Mouse (Mus musculus) right cerebral cortex, postnatal 10 days (tissue): ENCODE data around the gene Dyrk4.
A peak's percentile ranks its signal among the peaks of the same experiment; 100 is the strongest.

ENCODE experiments used
- DNase-seq, 2 experiments: peaks; one replicate each; pipeline ENCODE4 v3.0.0; 2021; ENCODE audit warnings: low spot score in 2 of 2

Dyrk4 gene

DNA sequence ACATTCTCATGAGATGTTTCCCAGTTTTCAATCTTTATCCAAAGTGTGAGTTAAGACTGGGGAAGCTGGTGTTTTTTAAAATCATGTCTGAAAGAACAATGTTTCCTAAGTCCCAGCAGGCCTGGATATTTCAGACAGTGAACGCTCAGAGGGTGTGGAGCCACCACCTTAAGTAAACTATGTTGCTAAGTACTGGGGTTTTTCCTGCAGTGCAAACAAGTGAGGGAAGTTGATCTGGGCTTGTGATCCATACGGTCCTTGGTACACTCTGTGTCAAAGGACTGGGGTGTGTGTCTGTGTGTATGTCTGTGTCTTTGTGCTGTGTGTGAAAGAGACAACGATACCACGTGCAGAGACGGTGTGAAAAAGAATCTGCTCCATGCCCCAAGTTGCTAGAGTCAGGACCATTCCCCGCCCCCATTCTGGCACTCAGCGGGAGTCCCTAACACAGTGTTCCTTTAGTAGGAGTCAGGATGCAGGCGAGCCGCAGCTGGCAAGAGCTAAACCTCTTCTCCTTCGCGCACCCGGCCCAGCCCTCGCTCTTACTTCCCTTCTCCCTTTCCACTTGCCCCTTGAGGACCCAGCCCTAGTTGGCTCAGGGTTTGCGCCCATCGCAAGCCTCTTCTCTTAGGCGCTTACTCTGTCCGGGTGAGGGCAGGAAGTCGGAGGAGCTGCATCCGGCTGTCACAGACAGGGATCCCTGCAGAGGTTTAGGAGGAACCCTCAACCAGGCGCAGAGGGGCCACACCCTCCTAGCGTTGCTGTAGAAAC is at the start of gene Dyrk4:
Gene Dyrk4 (minus strand): TSS at position 729 of the 771 bp plus-strand sequence.
- DNase-seq: peak; percentile 49 to 57

DNA sequence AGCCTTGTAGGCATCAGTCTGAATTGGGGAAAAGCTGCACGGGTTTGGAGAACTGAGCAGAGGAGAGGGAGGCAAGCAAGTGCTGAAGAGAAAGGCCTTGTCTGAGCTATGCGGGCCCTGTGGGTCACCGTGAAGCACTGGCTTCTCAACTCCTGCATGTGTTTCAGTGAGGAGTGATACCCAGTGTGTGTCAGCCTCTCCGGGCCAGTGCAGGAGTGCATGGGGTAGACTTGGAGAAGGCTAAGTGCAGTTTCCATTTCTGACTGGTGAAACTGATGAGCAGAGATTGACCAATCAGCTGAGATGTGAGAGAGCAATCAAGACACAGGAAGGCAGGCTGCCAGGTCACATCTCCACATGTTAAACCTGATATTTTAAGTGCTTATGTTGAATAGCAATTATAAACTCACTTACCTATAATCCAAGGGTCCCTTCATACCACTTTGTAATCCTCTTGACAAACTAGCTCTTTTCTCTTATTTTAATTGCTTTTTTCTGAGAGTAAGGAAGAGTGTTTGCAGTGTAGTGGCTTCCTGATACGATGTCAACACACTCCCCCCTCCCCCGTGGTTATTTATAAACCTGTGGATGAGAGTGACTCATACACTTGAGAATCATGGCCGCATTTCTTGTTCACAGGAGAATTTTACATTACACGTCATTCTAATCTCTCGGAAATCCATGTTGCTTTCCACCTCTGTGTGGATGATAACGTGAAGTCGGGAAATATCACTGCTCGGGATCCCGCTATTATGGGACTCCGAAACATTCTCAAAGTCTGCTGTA is 44.8 kb upstream of the Dyrk4 start:
- no peak for DNase-seq

DNA sequence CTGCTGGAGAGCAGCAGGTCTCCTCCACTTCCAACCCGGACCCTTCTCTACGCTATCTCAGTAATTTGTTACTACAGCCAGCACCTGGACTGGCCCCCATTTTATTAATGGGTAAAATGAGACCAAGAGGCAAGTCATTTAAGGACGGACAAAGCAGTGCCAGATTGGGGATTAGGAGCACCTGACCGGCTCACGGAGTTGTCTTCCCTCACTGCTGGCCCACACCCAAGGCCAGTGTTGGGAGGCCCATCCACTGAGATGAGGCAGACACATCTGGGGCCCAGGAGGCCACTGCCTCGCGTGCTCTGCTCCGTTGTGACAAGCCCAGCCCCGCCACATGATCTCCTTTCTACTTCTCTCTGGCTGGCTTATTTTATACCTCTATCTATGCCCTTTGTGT is 41.8 kb upstream of the Dyrk4 start:
- no peak for DNase-seq

DNA sequence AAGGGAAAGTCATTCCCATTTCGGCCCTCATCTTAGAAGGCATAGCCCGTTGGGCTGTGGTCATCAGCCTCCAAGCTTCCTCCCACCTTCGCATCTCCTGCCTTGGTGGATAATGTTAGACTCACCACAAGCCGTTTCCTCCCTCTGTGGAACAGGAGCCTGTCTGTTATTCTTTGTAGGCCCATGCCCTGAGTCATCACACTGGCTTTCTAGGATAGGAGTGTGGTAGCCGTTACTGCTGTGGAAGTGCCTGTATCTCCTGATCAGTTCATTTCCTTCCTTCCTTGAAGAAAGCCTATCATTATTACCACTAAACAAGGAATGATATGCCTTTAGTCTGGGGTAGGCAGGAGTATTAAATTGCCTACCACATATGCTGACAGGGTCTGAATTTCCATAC is 41.1 kb upstream of the Dyrk4 start:
- DNase-seq: no peak

DNA sequence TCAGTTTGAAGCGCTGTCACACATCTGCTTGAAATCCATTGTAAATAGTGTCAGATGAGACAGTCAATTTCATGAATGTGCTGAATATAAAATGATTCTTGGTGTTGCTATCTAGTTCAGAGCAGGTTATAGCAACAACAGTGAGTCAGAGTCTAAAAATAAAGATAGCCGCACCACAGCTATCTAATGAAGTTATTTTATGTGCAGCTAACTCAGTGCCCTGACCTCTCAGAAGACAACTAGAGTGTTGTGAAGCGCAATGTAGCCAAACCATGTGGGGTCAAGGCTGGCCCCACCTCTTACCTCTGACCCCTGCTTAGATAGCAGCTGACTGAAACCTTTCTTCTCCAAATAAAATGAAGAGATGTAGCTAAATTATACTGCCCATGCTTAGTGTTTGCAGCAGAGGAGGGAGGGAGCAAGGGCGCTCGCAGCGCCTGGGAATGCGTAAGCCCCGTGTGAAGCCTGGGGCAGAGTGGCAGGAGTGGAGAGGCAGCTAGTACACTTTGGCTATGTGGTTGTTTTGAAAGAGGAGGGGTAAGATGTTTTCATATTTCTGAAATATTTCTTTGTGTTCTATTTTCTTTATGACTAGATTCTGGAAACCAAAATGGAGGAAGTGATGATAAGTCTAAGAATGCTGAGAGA is 39.9 kb upstream of the Dyrk4 start:
- DNase-seq: no peak

DNA sequence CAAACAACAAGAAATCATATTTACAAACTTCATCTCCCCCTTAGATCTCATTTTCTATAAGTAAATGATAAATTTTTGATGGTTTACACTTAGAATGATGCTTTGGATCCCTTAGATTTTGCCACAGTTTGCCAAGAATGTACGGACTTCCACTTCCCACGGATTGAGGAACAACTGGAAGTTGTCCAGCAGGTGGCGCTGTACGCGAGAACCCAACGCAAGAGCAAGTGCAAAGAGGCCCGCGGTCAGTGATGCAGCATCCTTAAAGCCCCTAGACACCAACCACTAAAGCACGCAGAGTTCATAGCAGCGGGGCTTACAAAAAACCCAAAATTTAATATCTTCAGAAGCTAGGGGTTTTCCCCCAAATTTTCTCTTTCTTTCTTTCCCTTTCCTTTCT is 34.1 kb upstream of the Dyrk4 start:
- peak; percentile 83 to 90 for DNase-seq

DNA sequence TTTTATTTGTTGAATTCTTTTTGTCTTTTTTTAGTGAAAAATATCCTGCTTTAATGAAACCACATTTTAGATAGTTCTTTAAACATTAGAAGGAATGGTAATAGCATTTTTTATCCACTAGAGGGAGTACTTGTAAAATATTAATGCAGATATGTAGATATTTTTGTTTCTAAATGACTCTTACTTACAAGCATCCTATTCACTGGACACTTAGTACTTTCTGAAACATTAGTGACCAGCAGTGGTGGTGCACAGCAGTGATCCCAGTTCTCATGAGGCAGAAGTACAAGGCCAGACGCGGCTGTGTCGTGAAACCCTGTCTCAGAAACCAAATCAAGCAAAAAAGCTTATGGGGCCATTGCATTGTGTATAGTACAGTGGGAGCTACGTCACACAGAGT is 26.7 kb upstream of the Dyrk4 start:
- no peak for DNase-seq

DNA sequence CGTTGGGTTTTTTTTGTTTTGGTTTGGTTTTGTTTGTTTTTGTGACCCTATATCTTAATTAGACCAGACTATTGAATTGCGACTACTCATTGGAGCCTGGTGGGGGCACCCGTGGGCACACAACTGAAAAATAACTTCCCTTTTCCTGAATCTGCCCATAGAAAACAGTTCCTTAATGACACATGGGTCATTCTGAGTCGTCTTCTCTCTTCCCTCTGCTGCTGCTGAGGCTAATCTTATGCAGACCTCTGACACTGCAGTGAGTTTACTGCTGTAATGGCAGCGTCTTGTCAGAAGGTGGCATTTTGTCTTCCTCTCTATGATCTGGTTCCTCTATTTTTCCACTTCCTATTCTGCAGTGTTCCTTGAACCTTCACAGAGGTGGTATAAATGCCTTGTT is 18.8 kb upstream of the Dyrk4 start:
- no peak for DNase-seq

DNA sequence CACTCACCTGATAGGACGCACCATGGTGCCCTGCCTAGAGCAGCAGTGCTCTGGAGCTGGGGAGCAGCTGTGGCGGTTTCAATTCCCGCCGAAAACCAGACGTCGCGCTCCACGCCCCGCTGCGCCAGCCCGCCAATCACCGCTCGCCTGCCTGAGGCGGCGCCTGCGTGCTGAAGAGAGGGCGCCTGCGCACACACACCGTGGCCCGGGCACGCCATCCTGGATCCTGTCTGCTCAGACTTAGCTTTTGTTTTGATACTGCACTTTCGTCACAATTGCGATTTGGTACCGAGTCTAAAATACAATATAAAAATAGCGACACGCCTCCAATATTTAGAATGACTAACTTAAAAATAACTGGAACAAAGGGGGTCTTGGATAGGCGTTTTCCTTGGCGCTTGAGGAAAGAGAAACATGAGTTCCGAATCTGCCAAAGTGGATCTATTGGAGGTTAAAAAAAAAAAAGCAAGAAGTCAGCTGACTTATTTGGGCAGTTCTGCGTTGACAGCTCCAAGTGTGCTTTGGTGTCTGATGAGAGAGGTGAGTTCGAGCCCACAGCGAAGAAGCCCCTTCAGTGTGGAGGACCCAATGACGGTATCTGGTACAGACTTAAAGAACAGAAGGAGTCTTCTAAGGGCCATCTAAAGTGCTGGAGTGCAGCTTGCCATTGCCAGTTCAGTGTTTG is 18.0 kb upstream of the Dyrk4 start, which contains the start of the genes Rad51ap1 and D6Wsu163e:
Gene Rad51ap1 (minus strand): TSS at position 101 of the 685 bp plus-strand sequence.
Gene D6Wsu163e (plus strand): TSS at position 476 of the 685 bp plus-strand sequence.
- DNase-seq: peak; percentile 97

DNA sequence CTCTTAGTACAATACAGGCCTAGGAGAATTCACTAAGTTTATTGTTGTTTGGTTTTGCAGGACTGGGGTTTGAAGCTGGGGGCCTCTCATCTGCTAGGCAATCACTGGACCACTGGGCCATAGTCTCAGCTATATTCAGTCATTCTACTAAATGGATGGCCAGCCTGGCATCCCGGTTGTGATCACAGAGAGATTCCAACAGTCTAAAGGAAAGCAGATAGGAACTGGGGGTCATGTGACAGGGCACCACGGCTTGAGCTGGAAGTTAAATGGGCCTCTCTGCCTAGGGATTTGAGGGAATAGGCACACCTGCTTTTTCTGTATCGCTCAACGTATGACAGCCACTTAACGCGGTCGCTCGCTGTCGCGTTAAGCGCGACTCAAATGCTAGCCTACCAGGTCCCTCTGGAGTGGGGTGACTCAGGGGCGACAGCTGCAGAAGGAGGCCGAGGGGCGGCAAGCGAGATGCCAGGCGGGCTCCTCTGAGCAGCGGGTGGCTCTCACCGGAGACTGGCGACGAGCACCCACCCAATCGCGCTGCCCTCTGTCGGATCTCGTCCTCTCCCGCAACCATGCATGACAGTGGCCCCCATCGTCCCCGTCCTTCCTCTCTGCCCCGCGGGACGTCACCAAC is 17.3 kb upstream of the Dyrk4 start:
- no peak for DNase-seq

DNA sequence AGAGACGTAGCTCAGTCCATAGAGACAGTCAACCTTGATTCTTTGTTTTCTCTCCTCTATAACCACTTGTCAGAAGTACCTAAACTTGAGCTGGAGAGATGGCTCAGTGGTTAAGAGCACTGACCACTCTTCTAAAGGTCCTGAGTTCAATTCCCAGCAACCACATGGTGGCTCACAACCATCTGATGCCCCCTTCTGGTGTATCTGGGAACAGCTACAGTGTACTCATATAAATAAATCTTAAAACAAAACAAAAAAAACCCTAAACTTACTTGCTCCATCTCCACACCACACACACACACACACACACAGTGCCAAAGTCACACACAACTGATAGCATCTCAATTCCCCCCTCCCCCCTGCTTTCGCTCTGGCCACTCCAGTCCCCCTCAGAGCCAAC is 16.4 kb upstream of the Dyrk4 start:
- DNase-seq: no peak

DNA sequence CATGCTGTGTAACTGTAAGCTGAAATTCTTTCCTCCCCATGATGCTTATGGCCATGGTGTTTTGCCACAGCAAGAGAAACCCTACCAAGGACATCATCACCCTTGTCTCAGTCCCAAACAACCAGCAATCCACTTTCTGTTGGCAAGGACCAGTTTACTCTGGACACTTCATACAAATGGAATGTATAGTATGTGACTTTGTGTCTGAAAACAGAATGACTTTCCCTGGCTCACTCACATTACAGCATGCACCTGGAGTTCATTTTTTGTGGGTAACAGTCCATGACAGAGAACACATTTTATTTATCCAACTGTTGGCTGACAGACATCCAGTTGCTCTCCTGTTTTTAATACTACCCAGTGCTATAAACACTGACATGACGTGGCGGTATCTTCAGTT is 11.3 kb upstream of the Dyrk4 start:
- DNase-seq: no peak

DNA sequence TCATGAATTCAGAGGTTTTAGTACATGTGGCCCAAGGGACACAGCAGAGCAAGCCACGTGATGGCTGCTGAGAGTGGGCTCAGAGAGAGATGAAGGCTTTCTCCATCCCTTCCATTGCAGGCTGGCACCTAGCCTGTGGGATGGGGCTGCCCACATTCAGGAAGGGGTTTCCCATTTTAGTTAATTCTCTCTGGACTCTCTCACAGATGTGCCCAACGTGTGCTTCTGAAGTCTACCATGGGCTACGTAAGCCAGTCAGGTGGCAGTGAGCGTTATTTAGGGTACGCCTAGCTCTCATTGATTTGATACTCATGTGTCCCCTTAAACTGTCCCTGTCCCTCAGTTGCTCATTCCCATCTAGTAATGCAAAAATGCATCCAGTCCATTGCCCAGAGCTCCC is 6.7 kb downstream of the Dyrk4 start:
- no peak for DNase-seq

DNA sequence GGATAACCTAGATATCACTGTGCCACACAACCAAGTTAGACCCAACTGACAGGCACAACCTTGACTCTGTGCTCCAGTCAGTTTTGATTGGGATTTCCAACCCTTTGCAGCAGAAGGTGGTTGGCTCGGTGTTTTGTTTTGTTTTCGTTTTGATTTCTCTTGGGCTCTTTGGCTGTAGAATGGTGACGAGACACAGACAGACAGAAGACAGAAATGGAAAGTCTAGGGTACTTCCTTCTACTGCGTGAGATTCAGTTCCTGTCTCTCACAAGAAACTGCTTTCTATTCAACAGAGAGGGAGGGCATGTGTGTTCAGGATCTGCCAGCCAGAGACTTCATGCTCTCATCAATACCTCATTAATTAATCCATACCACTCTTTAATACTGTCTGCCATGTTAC is 10.9 kb downstream of the Dyrk4 start:
- no peak for DNase-seq

DNA sequence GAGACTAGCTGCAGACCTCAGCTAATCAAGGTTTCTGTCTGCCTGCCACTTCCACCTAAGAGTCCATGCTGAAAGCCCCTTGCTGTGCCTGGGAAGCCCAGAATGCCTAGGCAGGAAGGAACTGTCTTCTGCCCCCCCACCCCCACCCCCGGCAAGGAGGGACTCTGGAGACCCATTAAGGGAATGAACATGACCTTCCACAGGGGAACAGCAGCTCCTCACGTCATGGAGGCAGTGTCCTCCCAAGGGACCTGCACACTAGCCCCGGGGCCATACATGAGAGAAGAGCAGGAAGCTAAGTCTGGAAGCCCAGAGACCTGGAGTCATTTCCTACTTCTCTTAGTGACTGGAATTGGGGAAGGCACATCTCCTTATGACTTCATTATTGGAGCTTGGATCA is 13.8 kb downstream of the Dyrk4 start:
- DNase-seq: no peak

DNA sequence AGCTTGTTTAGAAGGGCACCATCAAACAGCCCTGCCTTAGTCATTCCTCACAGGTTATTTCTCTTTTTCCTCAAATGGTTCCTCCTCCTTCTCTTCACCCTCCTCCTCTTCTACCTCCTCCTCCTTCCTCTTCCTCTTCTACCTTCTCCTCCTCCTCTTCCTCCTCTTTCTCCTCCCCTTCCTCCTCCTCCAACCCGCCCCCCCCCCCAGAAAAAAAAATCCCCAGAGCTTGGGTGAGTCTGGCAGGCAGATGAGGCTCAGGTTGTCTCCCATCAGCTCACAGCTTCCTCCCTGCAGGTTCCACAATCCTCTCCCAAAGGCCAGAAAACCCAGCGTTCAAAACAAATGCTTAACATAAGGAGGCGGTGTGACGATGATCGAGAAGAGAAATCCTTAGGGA is 14.3 kb downstream of the Dyrk4 start:
- DNase-seq: no peak

DNA sequence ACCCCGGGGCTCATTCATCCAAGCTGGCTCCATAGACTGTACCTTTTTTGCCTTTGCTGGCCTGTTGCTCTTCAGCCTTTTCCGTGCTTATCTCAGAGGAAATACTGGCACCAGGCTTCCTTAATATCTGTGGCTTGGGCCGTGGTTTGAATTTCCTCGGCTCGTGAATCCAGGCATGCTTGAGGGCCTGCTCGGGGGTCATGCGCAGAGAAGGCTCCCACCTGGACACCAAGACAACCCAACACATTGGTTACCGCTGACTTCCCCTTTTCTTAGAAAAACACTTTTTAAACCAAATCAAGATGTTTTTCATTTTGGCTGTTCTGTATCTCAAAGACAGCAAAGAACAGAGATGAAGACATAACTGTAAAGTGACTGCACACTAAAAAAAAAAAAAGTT is 44.5 kb downstream of the Dyrk4 start:
- no peak for DNase-seq

DNA sequence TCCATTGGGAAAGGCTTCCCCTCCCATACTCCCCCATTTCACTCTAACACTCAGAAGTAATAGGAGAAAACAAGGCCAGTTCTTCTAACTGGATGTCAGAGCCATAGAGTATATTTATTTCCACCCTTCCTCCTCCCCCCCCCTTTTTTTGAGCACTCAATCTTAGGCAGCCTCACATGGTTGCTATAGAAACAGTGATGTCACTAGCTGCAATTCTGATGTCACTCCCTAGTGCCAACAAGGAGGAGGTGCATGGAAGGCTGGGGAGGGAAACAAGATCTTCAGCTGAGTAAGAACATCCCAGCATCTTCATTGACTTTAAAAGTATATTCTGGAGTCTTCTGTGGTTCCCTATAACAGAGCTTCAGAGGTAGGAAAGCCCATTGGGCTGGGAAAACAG is 68.8 kb downstream of the Dyrk4 start, which contains the start of gene Akap3:
Gene Akap3 (plus strand): TSS at position 218 of the 400 bp plus-strand sequence.
- no peak for DNase-seq

DNA sequence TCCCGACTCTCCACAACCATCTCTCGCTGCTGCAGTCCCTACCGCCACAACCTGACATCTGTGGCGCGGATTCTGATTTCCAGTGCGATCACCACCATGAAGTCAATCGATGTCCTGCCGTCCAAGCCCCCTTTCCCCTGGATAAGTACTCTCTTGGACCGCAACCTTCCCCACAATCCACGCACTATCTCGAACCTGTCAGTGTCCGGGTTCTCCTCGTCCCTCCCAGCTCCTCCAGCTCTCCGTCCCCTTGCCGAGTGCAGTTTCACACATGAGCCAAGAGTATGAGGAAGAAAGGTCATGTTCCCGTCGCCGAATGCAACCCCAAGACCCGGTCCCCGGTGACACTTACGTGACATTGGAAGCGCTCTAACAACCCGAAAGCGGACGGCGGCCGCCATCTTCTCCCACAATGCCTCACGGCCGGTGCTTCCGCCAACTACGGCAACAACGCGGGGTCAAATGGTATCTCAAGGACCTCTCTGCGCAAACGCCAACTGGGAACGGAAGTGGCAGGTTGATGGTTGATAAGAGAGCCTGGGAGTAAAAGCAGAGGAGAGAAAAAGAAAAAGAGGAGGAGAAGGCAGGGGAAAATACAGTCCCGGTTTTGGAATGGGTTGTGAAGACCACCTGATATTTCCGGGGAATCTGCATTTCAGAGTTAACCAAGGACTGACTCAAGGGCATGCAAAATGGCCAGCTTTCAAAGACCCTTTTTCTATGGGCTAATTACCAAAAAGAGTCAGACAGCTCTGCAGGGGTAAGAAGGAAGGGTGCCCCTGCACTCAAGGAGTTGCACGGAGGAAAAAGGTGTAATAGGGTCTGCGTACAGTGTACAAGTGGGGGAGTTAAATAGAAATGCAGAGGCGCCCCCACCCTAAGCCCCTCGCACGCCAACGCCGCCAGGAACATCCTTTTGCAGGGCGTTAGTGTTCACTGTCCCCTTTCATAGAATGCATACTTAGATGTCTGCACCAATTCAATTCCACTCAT is 72.6 kb downstream of the Dyrk4 start, which contains the start of gene Ndufa9:
Gene Ndufa9 (minus strand): TSS at position 425 of the 993 bp plus-strand sequence.
- DNase-seq: peak; percentile 98

DNA sequence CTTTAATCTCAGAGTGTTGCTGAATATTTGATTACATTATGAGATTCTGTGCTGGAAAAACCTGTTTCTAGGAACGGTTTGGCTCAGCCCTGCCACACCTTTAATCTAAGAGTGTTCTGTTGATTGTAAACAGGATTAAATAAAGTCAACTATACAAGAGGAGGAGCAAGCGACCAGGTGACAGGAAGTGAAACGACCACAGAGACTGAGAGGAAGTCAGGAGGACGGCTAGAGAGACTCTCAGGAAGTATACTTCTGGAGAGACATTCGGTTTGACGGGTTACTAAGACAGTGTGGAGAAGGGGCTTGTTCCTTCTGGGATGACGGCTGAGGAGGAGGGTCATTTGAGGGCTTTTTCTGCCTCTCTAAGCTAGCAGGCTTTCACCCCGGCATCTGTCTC is 85.0 kb downstream of the Dyrk4 start:
- no peak for DNase-seq
